In genomic region chr2:19528797-19529196, GRCm38 (mm10) we compare ENCODE assay signal across 10 mouse cellular contexts. TPM values are rescaled to one million over a fixed set of nuclear protein-coding genes. Genes with fewer than 3 reads are reported as not detected.
A peak's percentile ranks its signal among the peaks of the same experiment; 100 is the strongest.
DNase-seq lines count a peak whose midpoint lies in the region; ATAC-seq and TF ChIP-seq lines count a peak whose summit lies in the region.
"Had no signal": no experiment of that assay in that cellular context is flagged by ENCODE, and none has a peak within 500 bp of the region (broad histone marks: within the 10 kb centered on the region; RNA-seq: fewer than 3 reads in every experiment).

No protein-coding gene starts in this region.

- no peaks in the 10 kb centered on the region for H3K36me3 ChIP-seq in heart, embryonic 12.5 days
- H3K36me3 ChIP-seq in C2C12 (ENCODE audit: control insufficient read depth, insufficient read depth) = no peaks in the 10 kb centered on the region
- no peaks in the 10 kb centered on the region for H3K36me3 ChIP-seq in embryonic facial prominence, embryonic 11.5 days (replicated peaks; ENCODE audit: control insufficient read depth, insufficient read depth, low read depth, low read length)
- H3K36me3 ChIP-seq in kidney, postnatal 0 days (ENCODE audit: insufficient read depth, low read length) = no peaks in the 10 kb centered on the region
- H3K36me3 ChIP-seq: embryonic facial prominence, embryonic 12.5 days; lung, embryonic 15.5 days had no signal

- H3K4me1 ChIP-seq in heart, embryonic 12.5 days (replicated peaks) = no peaks in the 10 kb centered on the region
- no peaks in the 10 kb centered on the region for H3K4me1 ChIP-seq in embryonic facial prominence, embryonic 11.5 days (ENCODE audit: control insufficient read depth, insufficient read depth, low read length)
- no peaks in the 10 kb centered on the region for H3K4me1 ChIP-seq in kidney, postnatal 0 days (replicated peaks; ENCODE audit: insufficient read depth, low read length)
- H3K4me1 ChIP-seq: embryonic facial prominence, embryonic 12.5 days; lung, embryonic 15.5 days had no signal

- H3K9me3 ChIP-seq in heart, embryonic 12.5 days (replicated peaks) = no peaks in the 10 kb centered on the region
- no peaks in the 10 kb centered on the region for H3K9me3 ChIP-seq in embryonic facial prominence, embryonic 11.5 days (replicated peaks; ENCODE audit: control insufficient read depth, low read length)
- H3K9me3 ChIP-seq in kidney, postnatal 0 days (replicated peaks; ENCODE audit: low read length) = no peaks in the 10 kb centered on the region
- H3K9me3 ChIP-seq: embryonic facial prominence, embryonic 12.5 days; lung, embryonic 15.5 days had no signal

- H3K4me2 ChIP-seq in heart, embryonic 12.5 days = no peak overlapping the region
- H3K4me2 ChIP-seq in embryonic facial prominence, embryonic 11.5 days (ENCODE audit: low read depth, low read length) = no peak overlapping the region
- H3K4me2 ChIP-seq in kidney, postnatal 0 days (ENCODE audit: low read length) = no peak overlapping the region
- H3K4me2 ChIP-seq: embryonic facial prominence, embryonic 12.5 days; lung, embryonic 15.5 days had no signal

- no peaks in the 10 kb centered on the region for H3K27me3 ChIP-seq in heart, embryonic 12.5 days (replicated peaks)
- no peaks in the 10 kb centered on the region for H3K27me3 ChIP-seq in C2C12 (ENCODE audit: control insufficient read depth, insufficient read depth, insufficient read length)
- no peaks in the 10 kb centered on the region for H3K27me3 ChIP-seq in embryonic facial prominence, embryonic 11.5 days (ENCODE audit: control insufficient read depth, insufficient read depth, low read length)
- H3K27me3 ChIP-seq in kidney, postnatal 0 days (ENCODE audit: insufficient read depth, low read length) = no peaks in the 10 kb centered on the region
- H3K27me3 ChIP-seq: embryonic facial prominence, embryonic 12.5 days; lung, embryonic 15.5 days had no signal

- no peaks in the 10 kb centered on the region for H3K79me3 ChIP-seq in C2C12 (ENCODE audit: low read depth)

- DNase-seq in heart, adult 18-20 months = peak; percentile 57 to 79
- peak; percentile 13 for DNase-seq in adrenal gland, adult 8-10 months
- peak; percentile 80 for DNase-seq in embryonic facial prominence, embryonic 11.5 days (ENCODE audit: low spot score)
- peak; percentile 72 for DNase-seq in kidney, postnatal 0 days (ENCODE audit: low spot score)
- peak; percentile 74 for DNase-seq in lung, postnatal 25 days (ENCODE audit: low spot score)
- peak; percentile 76 for DNase-seq in thymus, postnatal 14 days

- H3K27ac ChIP-seq in heart, embryonic 12.5 days (ENCODE audit: poor library complexity, severe bottlenecking) = no peak overlapping the region
- H3K27ac ChIP-seq in embryonic facial prominence, embryonic 11.5 days (replicated peaks; ENCODE audit: low read depth, low read length) = no peak overlapping the region
- H3K27ac ChIP-seq in kidney, postnatal 0 days = no peak overlapping the region
- H3K27ac ChIP-seq: embryonic facial prominence, embryonic 12.5 days; lung, embryonic 15.5 days had no signal

- no peaks in the 10 kb centered on the region for H3K79me2 ChIP-seq in C2C12 (ENCODE audit: control insufficient read depth, insufficient read depth)

- H3ac ChIP-seq in C2C12 (ENCODE audit: control insufficient read depth, insufficient read length, low read depth) = no peak overlapping the region

- 2% methylated on average over 1 of the region's 1 CpGs for WGBS in heart, embryonic 12.5 days
- WGBS in embryonic facial prominence, embryonic 11.5 days = 0% methylated on average over 1 of the region's 1 CpGs
- WGBS in kidney, postnatal 0 days = 2% methylated on average over 1 of the region's 1 CpGs

- TF ChIP-seq CTCF in C2C12 (IDR thresholded peaks at IDR 0.05; ENCODE audit: control insufficient read depth, insufficient read depth, insufficient read length) = no peak
- TF ChIP-seq CTCF in kidney, postnatal 0 days (IDR thresholded peaks at IDR 0.05; ENCODE audit: low read depth) = peak; percentile 79

- H3K9ac ChIP-seq in heart, embryonic 12.5 days = no peak overlapping the region
- H3K9ac ChIP-seq in embryonic facial prominence, embryonic 11.5 days (replicated peaks; ENCODE audit: low read length) = no peak overlapping the region
- no peak overlapping the region for H3K9ac ChIP-seq in kidney, postnatal 0 days (ENCODE audit: low read depth, low read length)
- H3K9ac ChIP-seq: embryonic facial prominence, embryonic 12.5 days; lung, embryonic 15.5 days had no signal

- H3K4me3 ChIP-seq in heart, embryonic 12.5 days = no peak overlapping the region
- H3K4me3 ChIP-seq in C2C12 (ENCODE audit: insufficient read depth, poor library complexity, severe bottlenecking) = no peak overlapping the region
- H3K4me3 ChIP-seq in embryonic facial prominence, embryonic 11.5 days (ENCODE audit: low read depth, low read length) = no peak overlapping the region
- no peak overlapping the region for H3K4me3 ChIP-seq in kidney, postnatal 0 days (replicated peaks; ENCODE audit: low read depth, low read length)
- H3K4me3 ChIP-seq: embryonic facial prominence, embryonic 12.5 days; lung, embryonic 15.5 days had no signal

- ATAC-seq in heart, embryonic 12.5 days (ENCODE audit: insufficient number of reproducible peaks, low FRiP score) = no peak
- ATAC-seq in embryonic facial prominence, embryonic 11.5 days (replicated peaks; ENCODE audit: insufficient number of reproducible peaks, low FRiP score, low TSS enrichment, low read depth) = no peak
- ATAC-seq in kidney, postnatal 0 days (replicated peaks; ENCODE audit: low FRiP score, low read depth) = no peak

TF ChIP-seq in C2C12, 6 proteins besides CTCF, POLR2A, EP300 and RAD21:
- TF ChIP-seq FOSL1 (IDR thresholded peaks at IDR 0.05; ENCODE audit: insufficient read depth, low read length, poor library complexity, severe bottlenecking) (no peak), CEBPB (IDR thresholded peaks at IDR 0.05; ENCODE audit: low read depth) (no peak), MYOD1 (IDR thresholded peaks at IDR 0.05; ENCODE audit: control insufficient read depth, insufficient read length, low read depth) (peak; percentile 45), MYOG (IDR thresholded peaks at IDR 0.05; ENCODE audit: control insufficient read depth, extremely low read depth, insufficient read length) (no peak)

RNA-seq across cellular contexts. Expression of gene 4921504E06Rik, which starts 24.9 kb away (rescaled TPM):
- total RNA-seq in heart, adult 18-20 months (2021) = not detected
- not detected in 2 replicates for polyA plus RNA-seq in heart, embryonic 12.5 days (2016; fragmentation: Nextera tagmentation; extraction: Ambion mirVana)
- polyA plus RNA-seq in C2C12 (2012; fragmentation: generic; extraction: Trizol) = not detected
- not detected for total RNA-seq in adrenal gland, adult 8-10 months (2022)
- polyA plus RNA-seq in embryonic facial prominence, embryonic 11.5 days (2014; fragmentation: Nextera tagmentation; extraction: Ambion mirVana) = not detected in 2 replicates
- polyA plus RNA-seq in kidney, postnatal 0 days (2015; fragmentation: Nextera tagmentation; extraction: Ambion mirVana) = not detected in 2 replicates
- polyA plus RNA-seq: embryonic facial prominence, embryonic 12.5 days; lung, embryonic 15.5 days had no signal

Comparison
In these comparisons a context has a peak if more than half of its experiments do, and no peak if none do; other contexts are left out.
1. DNase-seq: peak in every context shown above with its lines; median percentile 80 in embryonic facial prominence, embryonic 11.5 days; 76 in thymus, postnatal 14 days; 74 in lung, postnatal 25 days; 72 in kidney, postnatal 0 days; 68 in heart, adult 18-20 months; 13 in adrenal gland, adult 8-10 months.